Mouse (Mus musculus) gastrocnemius, postnatal 14 days (tissue): ENCODE measurements around the gene Slco1a6. TPM values are rescaled to one million over a fixed set of nuclear protein-coding genes. Genes with fewer than 3 reads are reported as not detected.
"Not testable (repeated sequence)": the region's sequence is repeated elsewhere in the genome, so short reads cannot be mapped to it uniquely, and the experiment has no call there.

Experiments
- DNase-seq: peaks from one replicate; pipeline ENCODE4 v3.0.0; 2021; ENCODE audit warnings: mixed read lengths
- intact Hi-C: fragments of 180-260 bp; cut with DNase I; formaldehyde crosslinking; loops from one replicate; pipeline ENCODE4 v1.15.1; 2025; ENCODE audit warnings: low total_unique reads
- long read RNA-seq, 2 experiments: library from polyadenylated mRNA; stranded (forward); transcript quantifications; one replicate each; pipeline ENCODE4 v2.0.0; 2021
- total RNA-seq, 2 experiments: library from RNA; stranded (reverse); gene quantifications; 2 replicates each; pipeline ENCODE4 v1.2.3; 2021

Slco1a6 gene
- not detected for total RNA-seq
- long read RNA-seq, experiment 1 = 0 reads
- long read RNA-seq, experiment 2 = 0 reads

GRCm38 (mm10) chr6:142208421-142208820 is at the start of gene Slco1a6:
TSS of gene Slco1a6 (minus strand) at chr6:142208521.
- intact Hi-C loops = no loop called here
- no peak for DNase-seq

- intact Hi-C loops, DNase-seq: not testable (repeated sequence)
Observed at GRCm38 (mm10) chr6:142250738-142251307, 42.5 kb upstream of the Slco1a6 start.

DNA sequence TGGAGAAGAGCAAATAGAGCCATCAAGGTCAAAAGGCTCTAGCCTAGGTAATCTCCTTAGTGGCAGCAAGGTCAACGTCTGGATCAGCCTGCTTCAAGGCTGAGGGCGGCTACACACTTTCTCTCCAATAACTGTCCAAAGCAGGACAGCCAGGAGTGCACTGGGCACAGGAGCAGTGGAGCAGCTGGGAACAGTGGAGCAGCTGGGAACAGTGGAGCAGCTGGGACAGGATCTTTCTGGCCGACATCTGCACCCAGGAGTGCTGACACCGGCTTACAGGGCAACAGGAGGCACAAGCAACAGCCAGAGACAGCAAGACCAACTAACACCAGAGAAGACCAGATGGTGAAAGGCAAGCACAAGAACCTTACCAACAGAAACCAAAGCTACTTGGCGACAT is 36.7 kb upstream of the Slco1a6 start:
- DNase-seq = no peak
- intact Hi-C loops = no loop called here

DNA sequence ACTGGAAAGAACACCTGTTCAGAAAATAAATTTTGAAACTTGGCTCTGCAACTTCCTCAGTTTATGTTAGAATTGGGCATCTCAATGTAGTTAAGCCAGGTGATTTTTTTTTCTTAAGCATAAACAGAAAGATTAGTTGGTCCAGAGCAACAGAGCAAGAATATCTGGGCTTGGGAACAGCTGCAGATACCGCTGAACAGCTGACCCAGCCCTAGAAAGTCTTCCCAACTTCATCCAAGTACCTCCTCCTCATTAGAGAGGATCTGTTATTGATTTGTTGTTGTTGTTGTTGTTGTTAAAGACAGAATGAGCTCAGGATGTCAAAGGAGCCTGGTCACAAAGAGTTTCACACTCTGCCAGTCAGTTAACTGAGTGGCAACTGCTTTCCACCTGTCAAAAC is 31.1 kb upstream of the Slco1a6 start:
- DNase-seq = no peak
- intact Hi-C loops = no loop called here

DNA sequence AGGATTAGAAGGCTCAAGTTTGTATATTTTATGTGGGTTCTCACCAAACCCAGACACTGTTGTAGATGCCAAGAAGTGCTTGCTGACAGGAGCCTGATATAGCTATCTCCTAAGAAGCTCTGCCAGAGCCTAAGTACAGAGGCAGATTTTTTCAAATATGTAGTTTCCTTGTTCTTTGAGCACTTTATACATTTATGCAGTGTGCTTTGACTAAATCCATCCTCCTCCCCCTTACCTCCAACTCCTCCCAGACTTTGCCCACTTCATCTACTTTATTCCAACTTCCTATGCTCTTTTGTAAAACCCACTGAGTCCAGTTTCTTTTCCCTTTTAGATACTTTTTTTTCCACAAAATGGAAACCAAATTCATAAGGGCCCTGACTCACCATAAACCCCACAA is 11.8 kb upstream of the Slco1a6 start:
- intact Hi-C loops = no loop called here
- DNase-seq = no peak

DNA sequence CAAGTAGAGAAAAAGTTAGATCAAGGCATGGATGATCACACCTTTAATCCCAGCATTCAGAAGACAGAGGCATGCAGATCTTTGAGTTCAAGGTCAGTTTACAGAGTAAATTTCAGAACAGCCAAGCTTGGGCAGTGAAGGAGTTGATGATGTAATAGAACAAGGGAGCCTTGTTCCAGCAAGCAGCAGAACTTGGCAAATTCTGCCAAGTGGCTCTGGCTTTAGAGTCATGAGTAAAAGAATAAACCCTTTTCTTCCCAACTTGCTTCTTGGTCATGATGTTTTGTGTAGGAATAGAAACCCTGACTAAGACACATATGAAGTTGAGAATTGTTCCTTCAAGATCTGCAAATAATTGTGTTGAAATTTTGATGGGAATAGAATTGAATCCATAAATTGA is 3.5 kb upstream of the Slco1a6 start:
- DNase-seq = no peak
- intact Hi-C loops = no loop called here

- intact Hi-C loops = no loop called here
- no peak for DNase-seq
Observed at GRCm38 (mm10) chr6:142209749-142210148, 1.4 kb upstream of the Slco1a6 start.

GRCm38 (mm10) chr6:142200524-142200923 is 7.8 kb downstream of the Slco1a6 start:
- intact Hi-C loops = no loop called here
- DNase-seq = no peak

DNA sequence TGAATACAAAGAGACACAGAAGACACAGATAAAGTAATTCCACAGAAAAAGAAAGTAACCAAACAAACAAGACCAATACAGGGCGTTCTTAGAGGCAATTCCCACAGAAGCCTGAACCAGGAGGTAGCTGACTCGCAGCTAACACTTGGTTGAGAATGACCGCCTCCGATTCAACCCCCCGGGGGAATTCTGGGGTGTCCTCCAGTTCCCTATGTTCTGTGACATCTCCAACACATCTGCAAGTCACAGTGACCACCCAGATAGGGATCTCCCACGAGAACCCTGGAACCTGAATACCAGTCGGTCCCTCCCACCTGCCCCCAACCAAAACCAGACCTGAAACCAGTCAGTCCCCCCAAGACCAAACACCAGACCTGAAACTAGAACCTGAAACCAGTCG is 14.1 kb downstream of the Slco1a6 start:
- DNase-seq = no peak

GRCm38 (mm10) chr6:142191962-142192361 is 16.4 kb downstream of the Slco1a6 start:
- DNase-seq = no peak
- intact Hi-C loops = no loop called here

More for the DNA sequence above, 14.1 kb downstream of the Slco1a6 start:
- intact Hi-C loops = no loop called here

- intact Hi-C loops = no loop called here
- DNase-seq = no peak
Observed at GRCm38 (mm10) chr6:142187426-142187825, 20.9 kb downstream of the Slco1a6 start.

- intact Hi-C loops = no loop called here
- DNase-seq = no peak
Observed at GRCm38 (mm10) chr6:142185868-142186415, 22.4 kb downstream of the Slco1a6 start.

DNA sequence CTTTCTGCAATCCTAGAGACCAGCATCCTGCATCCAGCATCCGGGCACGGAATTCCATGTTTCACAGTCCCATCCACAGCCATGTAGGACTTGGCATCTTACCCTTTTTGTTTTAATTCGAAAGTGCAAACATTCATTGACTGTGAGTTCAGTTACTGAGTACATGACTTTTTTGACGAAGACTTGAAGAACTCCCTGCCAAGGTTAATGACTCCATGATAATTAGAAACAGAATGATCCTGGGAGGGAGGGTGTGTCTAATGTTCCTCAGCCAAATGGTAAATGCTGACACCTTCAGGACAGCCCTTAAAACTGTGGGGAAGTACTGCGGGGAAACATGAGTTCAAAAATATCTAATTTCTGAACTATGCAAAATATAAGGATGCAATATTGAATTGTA is 44.9 kb downstream of the Slco1a6 start:
- DNase-seq = no peak
- intact Hi-C loops = no loop called here

DNA sequence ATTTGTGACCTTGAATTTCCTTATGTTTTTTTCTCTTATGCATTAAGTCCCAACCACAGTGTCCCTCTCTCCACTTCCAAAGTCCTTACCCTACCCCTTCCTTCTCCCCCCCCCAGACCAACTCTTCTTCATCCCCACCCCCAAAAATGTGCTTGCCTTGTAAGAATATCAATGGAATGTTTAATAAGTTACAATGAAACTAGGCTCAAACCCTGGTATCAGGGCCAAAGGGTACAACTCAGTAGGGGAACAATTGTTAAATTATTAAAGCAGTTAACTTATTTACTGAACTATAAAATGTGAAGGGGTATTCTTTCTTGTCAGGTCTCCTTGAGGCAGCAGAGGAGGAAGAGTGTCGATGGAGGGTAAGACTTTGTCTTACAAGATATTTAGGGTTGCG is 47.1 kb downstream of the Slco1a6 start:
- DNase-seq = no peak
- intact Hi-C loops = no loop called here

GRCm38 (mm10) chr6:142154081-142154480 is 54.2 kb downstream of the Slco1a6 start:
- DNase-seq, intact Hi-C loops: not testable (repeated sequence)

DNA sequence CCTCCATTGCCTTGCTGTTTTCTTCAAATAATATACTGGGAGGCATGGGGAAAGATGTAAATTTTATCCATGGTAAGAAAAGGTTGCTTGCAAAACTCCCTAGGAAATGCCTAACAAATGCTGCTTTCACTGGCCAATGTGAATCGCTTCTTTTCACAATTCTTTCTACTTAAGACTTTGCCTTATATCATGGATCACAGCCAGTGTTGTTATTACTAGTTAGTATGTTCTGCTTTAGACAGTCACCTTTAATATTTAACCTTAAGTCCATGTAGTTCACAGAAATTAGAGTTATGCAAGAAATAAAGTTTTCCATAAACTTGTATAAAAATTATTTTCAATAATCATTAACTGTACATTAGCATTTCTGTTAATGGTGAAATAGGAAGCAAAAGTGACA is 60.0 kb downstream of the Slco1a6 start:
- intact Hi-C loops = no loop called here
- no peak for DNase-seq

DNA sequence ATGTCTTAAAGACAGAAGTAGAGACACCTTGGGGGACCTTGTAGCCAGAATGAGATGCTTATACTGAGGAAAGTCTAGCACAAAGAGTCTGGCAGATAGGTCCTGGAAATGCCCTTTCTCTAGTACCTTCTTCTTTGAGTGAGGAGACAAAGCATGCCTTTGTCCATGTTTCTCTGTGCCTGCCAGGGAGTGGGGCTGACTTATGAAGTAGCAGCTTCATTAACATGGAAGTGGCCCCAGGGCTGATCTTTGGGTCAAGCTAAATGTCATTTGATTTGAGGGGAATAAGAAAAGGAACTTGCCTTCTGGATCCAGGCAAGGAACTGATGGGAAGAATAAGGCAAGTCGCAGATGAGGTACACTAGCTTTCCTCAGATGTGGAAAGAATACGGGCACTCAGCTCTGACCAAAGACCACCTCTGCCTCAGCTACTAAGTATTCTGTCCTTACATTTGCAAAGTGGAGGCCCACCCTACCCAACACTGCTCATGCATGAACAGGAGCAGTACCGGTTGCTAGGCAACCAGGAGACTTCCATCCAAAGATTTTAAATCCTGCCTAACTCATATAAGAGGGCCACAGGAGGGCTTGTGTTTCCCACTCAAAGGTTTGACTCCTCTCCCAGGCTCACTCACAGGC is 96.5 kb downstream of the Slco1a6 start:
- intact Hi-C loops = no loop called here
- DNase-seq = no peak

- DNase-seq = no peak
- intact Hi-C loops = no loop called here
Observed at GRCm38 (mm10) chr6:142091126-142091525, 117.2 kb downstream of the Slco1a6 start.

- intact Hi-C loops, DNase-seq: not testable (repeated sequence)
Observed at GRCm38 (mm10) chr6:142058281-142058680, 150.0 kb downstream of the Slco1a6 start.

GRCm38 (mm10) chr6:142047689-142048088 is 160.6 kb downstream of the Slco1a6 start:
- no peak for DNase-seq
- intact Hi-C loops = no loop called here

DNA sequence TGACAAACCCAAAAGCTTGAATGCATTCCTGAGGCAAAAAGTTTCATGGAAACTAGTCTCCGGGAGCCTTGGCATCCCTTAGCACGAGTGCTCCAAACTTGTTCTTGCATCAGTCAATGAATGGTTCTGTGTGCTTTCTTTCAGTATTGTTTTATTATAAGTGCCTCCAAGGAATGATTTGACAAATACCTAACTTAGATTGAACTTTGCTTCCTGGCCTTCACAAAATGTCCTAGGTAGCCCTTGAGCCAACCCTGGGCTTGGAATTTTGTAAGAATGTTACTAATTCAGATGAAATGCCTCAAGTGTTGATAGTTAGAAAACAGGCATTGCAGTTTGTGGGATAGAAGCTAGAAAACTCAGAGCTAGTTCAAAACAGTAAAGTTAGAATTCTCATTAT is 162.6 kb downstream of the Slco1a6 start:
- intact Hi-C loops = no loop called here
- DNase-seq = no peak
